Mouse (Mus musculus) small intestine, adult 2 months (tissue): Measurements from ENCODE around the gene Rasgrp2. TPM values are rescaled to one million over a fixed set of nuclear protein-coding genes. Genes with fewer than 3 reads are reported as not detected.

Source experiments
- H3K27ac ChIP-seq: fragments of 200-500 bp; 2 replicates; pipeline ENCODE4 v1.5.1; 2012; ENCODE audit warnings: low read depth, low read length, control low read depth, inconsistent platforms; ENCODE audit not compliant: insufficient read depth
- H3K27me3 ChIP-seq: fragments of 200-500 bp; 2 replicates; pipeline ENCODE4 v1.6.1; 2012; ENCODE audit warnings: mild to moderate bottlenecking, moderate library complexity, low read length, inconsistent platforms; ENCODE audit not compliant: control insufficient read depth, insufficient read depth
- H3K36me3 ChIP-seq: fragments of 200-500 bp; 2 replicates; pipeline ENCODE4 v1.6.1; 2012; ENCODE audit warnings: mild to moderate bottlenecking, low read length, control low read depth, inconsistent platforms; ENCODE audit not compliant: control insufficient read depth, insufficient read depth
- H3K4me1 ChIP-seq: fragments of 200-500 bp; 2 replicates; pipeline ENCODE4 v1.6.1; 2012; ENCODE audit warnings: low read length, inconsistent platforms, mixed read lengths; ENCODE audit not compliant: control insufficient read depth, insufficient read depth, insufficient read length
- H3K4me3 ChIP-seq: fragments of 200-500 bp; 2 replicates; pipeline ENCODE4 v1.5.1; 2012; ENCODE audit warnings: low read depth, mild to moderate bottlenecking, control low read depth, inconsistent platforms, low read length, moderate library complexity
- CTCF ChIP-seq: fragments of 200-500 bp; IDR thresholded peaks from 2 replicates; pipeline ENCODE4 v1.5.1; 2012; ENCODE audit warnings: low read depth, mild to moderate bottlenecking, control low read depth, inconsistent platforms, low read length, moderate library complexity, mixed read lengths; ENCODE audit not compliant: insufficient replicate concordance, insufficient read length; ENCODE audit errors: extremely low read depth
- POLR2A ChIP-seq: fragments of 200-500 bp; IDR thresholded peaks from 2 replicates; pipeline ENCODE4 v1.6.1; 2012; ENCODE audit warnings: low read depth, mild to moderate bottlenecking, control low read depth, inconsistent platforms, low read length, moderate library complexity
- WGBS: fragments of 180-500 bp; shearing (Covaris S2); methylation state at CpG from one replicate; pipeline ENCODE4 v1.1.7; 2018; 5-methylcytosine and 5-hydroxymethylcytosine counted together
- polyA plus RNA-seq: library from polyadenylated mRNA; depleted of rRNA; stranded (reverse); fragments of >200 nt; gene quantifications from 2 replicates; pipeline ENCODE4 v1.2.3, GENCODE M21; 2012

The Rasgrp2 gene
- polyA plus RNA-seq, 1 experiment: 38.3 TPM

- TF ChIP-seq CTCF (no peak), POLR2A (no peak)
- H3K36me3 ChIP-seq: no peaks in the 10 kb centered on the region
Observed at GRCm38 (mm10) chr19:6408749-6409148, 9.6 kb downstream of the Rasgrp2 start.

DNA sequence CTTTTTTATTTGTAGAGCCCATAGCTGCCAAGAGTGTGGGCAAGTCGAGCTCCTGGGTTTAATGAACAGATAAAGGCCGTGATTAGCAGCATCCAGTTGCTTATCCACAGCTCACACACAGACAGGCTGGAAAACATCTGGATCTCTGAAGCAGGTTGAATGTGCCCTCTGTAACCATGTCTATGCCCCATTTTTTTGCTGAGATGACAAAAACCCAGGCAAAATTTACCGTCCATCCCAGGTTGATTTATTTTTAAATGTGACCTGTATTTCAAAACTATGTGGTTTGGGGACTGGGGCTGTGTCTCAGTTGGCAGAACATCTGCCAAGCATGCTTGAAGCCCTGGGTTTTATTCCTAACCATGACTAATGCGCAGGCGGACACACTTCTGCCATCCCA is 10.0 kb downstream of the Rasgrp2 start:
- WGBS: 66% methylated on average over 5 of the region's 5 CpGs
- peaks cover 7% of the 10 kb centered on the region for H3K4me1 ChIP-seq
- no peaks in the 10 kb centered on the region for H3K36me3 ChIP-seq
- TF ChIP-seq POLR2A (no peak), CTCF (no peak)
- H3K27ac ChIP-seq: no peak overlapping the region
- H3K27me3 ChIP-seq: no peaks in the 10 kb centered on the region
- H3K4me3 ChIP-seq: no peak overlapping the region

More at GRCm38 (mm10) chr19:6408749-6409148, 9.6 kb downstream of the Rasgrp2 start:
- 75% methylated on average over 8 of the region's 8 CpGs for WGBS
- Histone ChIP-seq H3K27me3 (no peaks in the 10 kb centered on the region), H3K4me1 (peaks cover 7% of the 10 kb centered on the region), H3K4me3 (no peak overlapping the region), H3K27ac (no peak overlapping the region)

- H3K4me3 ChIP-seq: no peak overlapping the region
- TF ChIP-seq CTCF (no peak), POLR2A (no peak)
- H3K27me3 ChIP-seq: no peaks in the 10 kb centered on the region
- H3K36me3 ChIP-seq: no peaks in the 10 kb centered on the region
- 86% methylated on average over 5 of the region's 5 CpGs for WGBS
- no peak overlapping the region for H3K27ac ChIP-seq
- peaks cover 6% of the 10 kb centered on the region; the same call in 1 of the 2 replicates for H3K4me1 ChIP-seq
Observed at GRCm38 (mm10) chr19:6409936-6410335, 10.8 kb downstream of the Rasgrp2 start.

GRCm38 (mm10) chr19:6412798-6413197 is 13.7 kb downstream of the Rasgrp2 start:
- Histone ChIP-seq H3K4me1 (no peaks in the 10 kb centered on the region), H3K27ac (no peak overlapping the region), H3K27me3 (no peaks in the 10 kb centered on the region), H3K4me3 (no peak overlapping the region), H3K36me3 (no peaks in the 10 kb centered on the region)
- no peak for TF ChIP-seq POLR2A
- WGBS: 53% methylated on average over 14 of the region's 14 CpGs

GRCm38 (mm10) chr19:6415454-6415853 is 16.3 kb downstream of the Rasgrp2 start:
- no peak overlapping the region for H3K4me3 ChIP-seq
- TF ChIP-seq CTCF (no peak), POLR2A (no peak)
- H3K36me3 ChIP-seq: no peaks in the 10 kb centered on the region
- H3K4me1 ChIP-seq: no peaks in the 10 kb centered on the region; the same call in 1 of the 2 replicates
- H3K27me3 ChIP-seq: peaks cover 10% of the 10 kb centered on the region
- WGBS: 59% methylated on average over 6 of the region's 6 CpGs
- no peak overlapping the region for H3K27ac ChIP-seq

DNA sequence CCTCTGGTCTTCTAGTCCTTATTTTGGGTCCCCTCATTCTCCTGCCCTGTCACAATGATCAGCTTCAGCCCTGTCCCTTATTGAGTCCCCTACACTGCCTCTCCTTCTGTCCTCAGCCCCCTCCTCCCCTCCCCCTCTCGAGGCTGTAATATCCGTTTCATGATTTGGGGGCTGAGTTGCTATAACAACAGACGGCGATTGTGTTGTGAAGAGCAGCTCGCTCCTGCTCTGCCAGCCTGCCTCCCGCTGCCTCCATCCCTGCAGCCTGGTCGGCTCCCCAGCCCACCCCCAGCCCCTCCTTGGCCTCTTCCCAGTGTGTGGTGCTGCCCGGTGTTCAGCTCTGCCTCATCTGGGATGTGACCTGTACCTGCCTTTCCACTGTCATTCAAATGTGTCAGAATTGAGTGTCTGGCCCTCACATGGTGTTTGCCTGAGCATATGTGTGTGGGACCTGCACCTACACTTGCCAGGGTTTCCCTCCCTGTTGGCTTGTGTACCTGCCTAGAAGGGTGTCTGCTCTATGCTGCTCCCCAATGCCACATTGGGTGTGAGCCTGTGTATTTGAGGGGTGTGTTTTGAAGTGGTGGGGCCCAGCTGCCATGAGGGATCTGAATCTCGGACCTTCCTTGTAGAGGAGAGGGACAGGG is 17.1 kb downstream of the Rasgrp2 start:
- Histone ChIP-seq H3K36me3 (no peaks in the 10 kb centered on the region), H3K4me3 (no peak overlapping the region), H3K27me3 (peaks cover 10% of the 10 kb centered on the region), H3K4me1 (no peaks in the 10 kb centered on the region; the same call in 1 of the 2 replicates), H3K27ac (no peak overlapping the region)
- 39% methylated on average over 9 of the region's 9 CpGs for WGBS
- no peak for TF ChIP-seq CTCF
- no peak for TF ChIP-seq POLR2A

GRCm38 (mm10) chr19:6416894-6417761 is 18.0 kb downstream of the Rasgrp2 start:
- Histone ChIP-seq H3K4me1 (no peaks in the 10 kb centered on the region; the same call in 1 of the 2 replicates), H3K4me3 (no peak overlapping the region), H3K27ac (no peak overlapping the region), H3K27me3 (peaks cover 10% of the 10 kb centered on the region), H3K36me3 (no peaks in the 10 kb centered on the region)
- TF ChIP-seq POLR2A: no peak
- no peak for TF ChIP-seq CTCF
- WGBS: 48% methylated on average over 12 of the region's 12 CpGs
